Mouse (Mus musculus): ENCODE results near the gene Gm527.

DNA sequence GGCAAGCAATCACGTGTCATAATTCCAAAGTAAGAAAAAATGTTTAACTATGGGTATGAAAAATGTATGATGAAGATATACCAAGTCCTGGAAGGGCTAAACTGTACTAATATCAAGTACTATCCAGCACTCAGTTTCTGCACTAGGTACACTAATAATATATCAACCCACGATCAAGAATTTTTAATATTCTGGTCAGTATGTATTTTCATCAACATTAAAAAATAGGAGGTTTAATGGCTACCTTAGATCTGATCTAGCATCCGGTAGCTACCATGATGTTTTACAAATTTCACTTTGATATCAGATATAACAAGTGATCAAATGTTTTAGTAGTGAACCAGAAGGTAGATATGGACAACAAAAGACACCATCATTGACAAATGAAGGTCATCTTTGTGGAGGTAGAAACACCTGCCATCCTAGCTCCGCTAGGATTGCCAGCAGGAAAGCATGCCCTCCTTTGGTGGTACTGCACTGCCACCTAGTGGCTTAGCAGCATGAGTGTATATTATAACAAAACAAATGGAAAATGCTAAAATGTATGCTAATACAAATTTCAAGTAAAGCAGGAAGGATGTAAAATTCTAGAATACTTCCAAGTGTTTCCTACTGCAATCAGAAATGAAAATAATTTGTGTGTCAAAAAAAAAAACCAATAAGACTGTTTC, 20.5 kb upstream of the Gm527 start:
- TF ChIP-seq SRF (IDR thresholded peaks at IDR 0.05; ENCODE audit: control insufficient read depth, insufficient read length, low read depth) = no peak
- no peak for TF ChIP-seq USF1 (IDR thresholded peaks at IDR 0.05; ENCODE audit: low read depth)

Data from myocyte (in vitro differentiated cells).